Mouse (Mus musculus) mesoderm, embryonic 11.5 days (tissue): ENCODE results near the gene Fam186b.
A peak's percentile ranks its signal among the peaks of the same experiment; 100 is the strongest.
"Not testable (repeated sequence)": the region's sequence is repeated elsewhere in the genome, so short reads cannot be mapped to it uniquely, and the experiment has no call there.

Experiments
- DNase-seq: peaks from one replicate; pipeline ENCODE4 v3.0.0-alpha.2; 2012; ENCODE audit warnings: low read depth, low spot score

Fam186b gene

DNA sequence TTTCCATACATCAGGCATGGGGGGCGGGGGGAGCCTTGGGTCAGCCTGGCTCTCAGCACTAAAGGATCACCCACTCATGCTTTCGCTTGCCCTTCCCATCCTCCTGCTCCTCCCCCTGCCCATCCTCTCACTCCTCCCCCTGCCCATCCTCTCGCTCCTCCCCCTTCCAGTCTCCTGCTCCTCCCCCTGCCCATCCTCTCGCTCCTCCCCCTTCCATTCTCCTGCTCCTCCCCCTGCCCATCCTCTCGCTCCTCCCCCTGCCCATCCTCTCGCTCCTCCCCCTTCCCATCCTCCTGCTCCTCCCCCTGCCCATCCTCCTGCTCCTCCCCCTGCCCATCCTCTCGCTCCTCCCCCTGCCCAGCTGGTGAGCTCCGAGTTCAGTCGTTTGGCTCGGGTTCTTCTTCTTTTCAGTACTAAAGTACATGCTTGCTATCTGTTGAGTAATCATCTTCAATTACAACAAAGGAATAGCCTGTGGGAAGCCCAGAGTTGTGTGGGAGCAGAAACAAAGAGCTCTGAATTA is 35.9 kb downstream of the Fam186b start:
- peak; percentile 87 for DNase-seq

DNA sequence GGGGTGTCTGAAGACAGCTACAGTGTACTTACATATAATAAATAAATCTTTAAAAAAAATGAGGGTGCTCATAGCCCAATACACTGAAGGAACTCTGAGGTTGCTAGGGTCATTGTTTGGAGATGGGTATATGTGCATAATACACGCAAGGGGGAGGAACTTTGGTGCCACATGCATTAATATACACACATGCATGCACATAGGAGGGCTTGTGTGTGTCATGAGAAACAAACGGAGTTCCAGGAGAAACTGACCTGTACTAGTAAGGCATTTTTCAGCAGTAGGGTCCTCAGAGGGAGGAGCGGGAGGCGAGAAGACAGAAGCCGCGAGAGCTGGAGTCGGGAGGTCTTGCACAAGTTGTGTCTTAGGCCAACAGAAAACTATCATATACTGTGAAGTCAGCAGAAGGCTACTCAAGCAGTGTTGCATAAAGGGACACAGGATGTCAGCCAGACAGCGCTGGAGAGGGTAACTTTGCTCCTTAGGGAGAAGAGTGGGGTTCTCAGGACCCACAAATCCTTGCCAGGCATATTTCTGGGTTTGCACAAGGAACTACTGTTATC is 36.4 kb downstream of the Fam186b start:
- no peak for DNase-seq

- DNase-seq, result no peak
These were observed 40.4 kb downstream of the Fam186b start for GRCm38 (mm10) chr15:99255241-99255749.

DNA sequence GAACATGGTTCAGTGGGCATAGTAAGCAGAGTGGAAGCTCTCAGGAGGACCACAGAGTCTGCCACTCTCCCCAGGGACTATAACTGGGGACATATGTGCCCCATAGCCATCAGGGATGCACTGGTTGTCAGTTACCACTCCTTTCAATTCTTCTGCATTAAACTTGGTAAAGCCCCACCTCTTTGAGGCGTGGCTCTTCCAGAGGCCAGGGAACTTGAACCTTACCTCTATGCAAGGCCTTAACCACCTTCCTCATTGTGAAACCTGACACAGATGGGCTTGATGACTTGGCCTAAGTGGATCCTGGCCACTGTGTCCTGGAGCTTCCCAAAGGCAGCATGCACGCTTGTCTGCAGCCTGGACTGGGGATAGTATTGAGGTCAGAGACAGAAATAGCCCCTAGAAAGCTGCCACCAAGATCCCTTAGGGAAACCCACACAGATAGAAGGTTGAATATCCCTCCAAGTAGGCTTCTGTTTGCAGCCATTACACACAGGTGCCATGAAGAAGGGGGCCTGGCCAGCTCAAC is 41.1 kb downstream of the Fam186b start:
- no peak for DNase-seq

- no peak for DNase-seq
These were observed 41.9 kb downstream of the Fam186b start for GRCm38 (mm10) chr15:99253772-99254171.

DNA sequence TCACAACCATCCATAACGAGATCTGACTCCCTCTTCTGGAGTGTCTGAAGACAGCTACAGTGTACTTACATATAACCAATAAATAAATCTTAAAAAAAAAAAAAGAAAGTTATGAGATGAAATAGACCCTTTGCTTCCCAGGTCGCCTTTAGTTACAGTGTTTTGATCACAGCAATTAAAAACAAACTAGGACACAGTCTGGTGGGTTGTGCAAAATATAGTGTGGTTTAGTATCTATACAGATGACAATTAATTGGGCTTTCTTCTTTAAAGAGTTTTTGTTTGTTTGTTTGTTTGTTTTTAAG is 42.6 kb downstream of the Fam186b start:
- DNase-seq, result not testable (repeated sequence)

DNA sequence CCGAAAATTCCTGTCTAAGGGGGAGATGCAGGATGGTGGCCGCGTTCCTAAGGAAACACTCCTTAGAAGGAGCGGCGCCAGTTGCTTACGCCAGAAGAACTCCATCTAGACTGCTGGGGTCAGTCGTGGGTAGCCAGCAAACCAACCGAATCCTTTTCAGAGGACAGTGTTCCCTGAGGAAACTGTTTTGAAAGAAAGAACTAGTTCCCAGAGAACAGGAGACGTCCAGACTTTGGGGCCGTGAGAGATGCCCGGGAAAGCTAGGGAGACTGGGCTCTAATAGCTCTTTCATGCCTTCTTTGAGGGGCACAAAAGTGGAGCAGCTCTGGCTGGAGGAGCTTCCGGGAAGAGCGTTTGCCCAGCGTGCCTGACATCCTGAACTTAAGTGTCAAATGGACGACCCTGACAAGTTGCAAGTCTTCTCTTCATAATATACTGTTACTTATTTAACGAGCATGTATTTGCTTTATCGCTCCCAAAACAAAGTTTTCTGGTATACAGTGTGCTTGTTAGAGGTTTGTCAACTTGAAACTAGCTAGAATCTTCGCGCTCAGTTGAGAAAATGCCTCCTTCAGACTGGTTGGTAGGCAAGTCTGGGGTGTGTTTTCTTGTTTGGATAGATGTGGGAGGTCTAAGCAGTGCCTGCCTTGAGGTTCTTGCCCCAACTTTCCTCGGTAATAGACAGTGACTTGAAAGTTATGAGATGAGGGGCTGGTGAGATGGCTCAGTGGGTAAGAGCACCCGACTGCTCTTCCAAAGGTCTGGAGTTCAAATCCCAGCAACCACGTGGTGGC is 43.1 kb downstream of the Fam186b start:
- peak; percentile 19 for DNase-seq

- peak; percentile 99 for DNase-seq
These were observed 43.9 kb downstream of the Fam186b start, which contains the start of gene Mcrs1 for GRCm38 (mm10) chr15:99251626-99252380. Mcrs1 (minus strand) TSS chr15:99251961.

GRCm38 (mm10) chr15:99251111-99251510 is 44.6 kb downstream of the Fam186b start:
- not testable (repeated sequence) for DNase-seq

DNA sequence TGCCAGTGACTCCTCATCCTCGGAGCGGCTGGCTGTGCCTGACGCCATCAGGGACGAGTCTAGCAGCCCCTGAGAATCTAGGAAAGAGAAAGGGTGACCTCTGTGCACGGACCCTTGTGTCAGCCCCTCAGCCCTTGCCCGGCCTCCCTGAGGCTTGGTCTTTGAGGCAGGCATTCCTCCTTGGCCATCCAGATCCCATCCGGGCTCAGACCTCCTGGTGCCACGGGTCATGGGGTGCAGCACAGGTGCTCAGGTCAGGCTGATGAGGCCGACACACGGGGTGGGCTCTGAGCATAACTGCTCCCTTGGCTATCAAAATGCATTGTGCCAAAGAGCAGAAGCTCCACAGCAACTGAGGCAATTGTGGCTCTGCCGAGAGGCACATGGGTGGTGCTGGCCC is 45.8 kb downstream of the Fam186b start:
- DNase-seq, result no peak

DNA sequence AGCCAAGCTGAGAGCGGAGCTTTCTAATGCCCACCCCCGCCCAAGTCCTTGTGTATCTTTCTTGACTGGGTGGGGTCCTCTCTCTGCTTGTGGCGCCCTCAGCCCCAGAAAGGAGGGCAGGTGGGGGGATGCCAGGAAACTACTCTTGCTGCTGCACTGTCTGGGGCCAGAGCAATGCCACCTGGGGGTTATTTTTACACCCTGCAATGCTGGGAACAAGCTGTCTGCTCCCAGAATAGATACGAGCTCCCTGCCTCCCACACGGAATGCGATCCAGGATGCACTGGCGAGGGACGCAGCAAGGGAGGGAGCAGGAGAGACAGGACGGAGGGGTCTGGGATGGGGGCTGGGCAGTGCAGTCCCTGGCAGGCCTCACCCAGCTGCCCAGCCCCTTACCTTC is 46.7 kb downstream of the Fam186b start:
- no peak for DNase-seq

DNA sequence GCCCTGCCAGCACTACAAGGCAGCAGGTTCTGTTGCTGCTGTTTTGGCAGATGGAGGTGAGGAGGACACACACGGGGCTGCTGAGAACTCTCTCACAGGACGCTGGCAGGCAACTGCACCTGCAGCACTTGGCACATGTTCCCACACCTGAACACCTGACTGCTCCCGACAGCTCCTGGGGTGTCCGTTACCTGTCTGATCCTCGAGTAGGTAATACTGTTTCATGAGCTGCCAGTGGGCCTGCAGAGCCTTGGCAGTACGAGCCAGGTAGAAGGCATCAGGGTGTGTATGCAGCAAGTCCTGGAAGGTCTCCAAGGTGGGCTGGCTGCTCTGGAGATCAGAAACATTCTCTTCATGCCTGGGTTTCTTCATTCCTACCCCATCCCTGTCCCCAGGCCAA is 49.0 kb downstream of the Fam186b start:
- DNase-seq, result not testable (repeated sequence)

- no peak for DNase-seq
These were observed 53.6 kb downstream of the Fam186b start for GRCm38 (mm10) chr15:99242045-99242444.

GRCm38 (mm10) chr15:99241249-99241648 is 54.4 kb downstream of the Fam186b start:
- DNase-seq, result no peak

DNA sequence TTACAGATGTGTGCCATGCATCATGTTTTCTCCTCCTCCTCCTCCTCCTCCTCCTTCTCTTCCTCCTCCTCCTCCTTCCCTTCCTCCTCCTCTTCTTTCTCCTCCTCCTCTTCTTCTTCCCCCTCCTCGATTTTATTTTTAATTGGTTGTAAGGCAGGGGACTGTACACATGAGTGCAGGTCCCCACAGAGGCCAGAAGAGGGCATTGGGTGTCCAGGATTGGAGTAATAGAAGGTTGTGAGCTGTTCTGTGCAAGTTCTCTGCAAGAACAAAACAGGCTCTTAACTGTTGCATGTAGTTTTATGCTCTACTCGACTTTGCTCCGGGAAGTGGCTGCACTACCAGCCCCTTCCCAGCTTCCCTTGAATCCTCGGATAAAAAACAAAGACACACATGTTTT is 55.6 kb downstream of the Fam186b start:
- no peak for DNase-seq

GRCm38 (mm10) chr15:99238006-99238405 is 57.7 kb downstream of the Fam186b start:
- DNase-seq, result no peak

DNA sequence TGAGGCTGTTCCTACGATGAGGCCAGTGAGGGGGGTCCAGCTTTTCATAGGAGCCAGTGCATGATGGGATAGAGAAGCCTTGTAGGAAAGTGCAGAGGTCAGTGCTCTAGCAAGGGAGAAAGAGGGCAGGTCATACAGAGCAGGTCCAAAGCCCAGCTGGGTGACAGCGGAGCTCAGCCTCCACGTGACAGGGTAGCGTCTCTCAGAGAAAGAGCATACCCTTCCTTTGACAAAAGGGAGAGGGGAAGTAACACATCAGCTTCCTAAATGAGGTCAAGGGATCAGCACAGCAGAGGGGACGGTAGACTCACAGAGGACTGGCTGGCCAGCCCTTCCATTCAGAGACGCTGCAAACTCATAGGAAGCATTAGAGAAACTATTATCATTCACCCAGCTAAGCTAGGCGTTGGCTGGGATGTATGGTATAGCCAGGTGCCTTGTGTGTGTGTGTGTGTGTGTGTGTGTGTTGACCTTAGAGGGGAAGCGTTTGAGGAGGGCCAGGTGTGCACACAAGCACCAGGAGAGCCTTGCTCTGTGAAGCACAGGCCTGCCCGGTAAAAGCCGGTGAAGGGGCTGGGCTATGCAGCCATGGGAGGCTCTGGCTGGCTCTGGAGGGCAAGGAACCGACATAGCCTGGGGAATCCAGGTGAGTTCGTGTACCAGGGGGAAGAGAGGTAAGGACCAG is 61.2 kb downstream of the Fam186b start:
- DNase-seq, result no peak

DNA sequence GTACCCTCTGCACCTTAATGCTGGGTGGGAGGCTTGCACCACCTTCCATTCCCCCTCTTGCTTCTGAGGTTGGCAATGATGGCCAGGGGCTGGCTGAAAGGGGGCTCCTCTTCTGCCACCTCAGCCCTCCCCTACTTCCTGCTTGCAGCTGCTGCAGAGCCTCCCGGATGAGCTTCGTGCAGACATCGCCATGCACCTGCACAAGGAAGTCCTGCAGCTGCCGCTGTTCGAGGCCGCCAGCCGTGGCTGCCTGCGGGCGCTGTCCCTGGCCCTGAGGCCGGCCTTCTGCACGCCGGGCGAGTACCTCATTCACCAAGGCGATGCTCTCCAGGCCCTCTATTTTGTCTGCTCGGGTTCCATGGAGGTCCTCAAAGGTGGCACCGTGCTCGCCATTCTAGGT is 62.0 kb downstream of the Fam186b start:
- no peak for DNase-seq

DNA sequence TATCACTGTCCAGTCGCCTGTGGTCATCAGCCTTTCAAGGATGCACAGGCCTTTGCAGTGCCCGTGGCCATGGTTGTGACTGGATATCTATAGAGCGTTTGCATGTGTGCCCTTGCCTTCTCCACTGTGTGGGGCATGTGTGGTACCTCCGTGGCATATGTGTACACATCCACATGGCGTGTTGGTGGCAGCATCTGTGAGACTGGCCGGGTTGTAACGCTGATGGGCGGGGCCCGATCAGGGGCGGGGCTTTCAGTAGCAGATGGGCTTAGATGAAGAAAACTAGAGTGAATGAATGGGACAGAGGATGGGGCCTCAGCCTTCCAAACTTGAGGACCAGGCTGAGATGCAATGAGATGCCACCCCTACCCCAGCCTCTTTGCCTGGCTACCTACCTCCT is 63.7 kb downstream of the Fam186b start:
- DNase-seq, result no peak

DNA sequence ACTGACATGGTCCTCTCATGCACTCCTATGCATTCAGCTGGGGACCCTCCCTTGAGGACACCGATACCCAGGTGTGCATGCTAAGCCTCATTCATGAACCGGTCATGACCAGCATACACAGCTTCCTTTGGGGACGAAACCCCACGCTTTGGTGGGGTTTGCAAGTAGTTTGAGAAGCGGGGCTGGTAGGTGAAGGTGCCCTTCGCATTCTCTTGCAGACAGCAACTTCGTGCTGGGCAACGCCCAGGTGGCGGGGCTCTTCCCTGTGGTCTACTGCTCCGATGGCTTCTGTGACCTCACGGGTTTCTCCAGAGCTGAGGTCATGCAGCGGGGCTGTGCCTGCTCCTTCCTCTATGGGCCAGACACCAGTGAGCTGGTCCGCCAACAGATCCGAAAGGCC is 69.6 kb downstream of the Fam186b start:
- DNase-seq, result no peak

GRCm38 (mm10) chr15:99225081-99225810 is 70.4 kb downstream of the Fam186b start:
- DNase-seq, result peak; percentile 18
